Mouse (Mus musculus) ovary, postnatal 10 days (tissue): Measurements from ENCODE around the gene Lrrc74b.
"Not testable (repeated sequence)": the region's sequence is repeated elsewhere in the genome, so short reads cannot be mapped to it uniquely, and the experiment has no call there.

ENCODE experiments used
- DNase-seq: peaks from one replicate; pipeline ENCODE4 v3.0.0; 2022; ENCODE audit warnings: low spot score

The Lrrc74b gene

GRCm38 (mm10) chr16:17561128-17561750 lies at the start of gene Lrrc74b:
TSS of gene Lrrc74b (minus strand) at chr16:17561247.
- DNase-seq: no peak

GRCm38 (mm10) chr16:17605684-17606083 lies 44.6 kb upstream of the Lrrc74b start:
- no peak for DNase-seq

GRCm38 (mm10) chr16:17604941-17605340 lies 43.9 kb upstream of the Lrrc74b start:
- no peak for DNase-seq

- DNase-seq: no peak
These were observed 40.0 kb upstream of the Lrrc74b start for GRCm38 (mm10) chr16:17600944-17601562.

GRCm38 (mm10) chr16:17590731-17591130 lies 29.7 kb upstream of the Lrrc74b start:
- no peak for DNase-seq

- DNase-seq: no peak
These were observed 23.5 kb upstream of the Lrrc74b start for GRCm38 (mm10) chr16:17584555-17584954.

- no peak for DNase-seq
These were observed 22.0 kb upstream of the Lrrc74b start, which contains the start of gene Slc7a4 for GRCm38 (mm10) chr16:17583064-17583463. TSS of gene Slc7a4 (minus strand) at chr16:17583214.

GRCm38 (mm10) chr16:17576825-17577215 lies 15.8 kb upstream of the Lrrc74b start:
- no peak for DNase-seq

- peak; percentile 56 for DNase-seq
These were observed 15.1 kb upstream of the Lrrc74b start for GRCm38 (mm10) chr16:17575870-17576824.

GRCm38 (mm10) chr16:17566186-17566585 lies 5.1 kb upstream of the Lrrc74b start:
- no peak for DNase-seq

GRCm38 (mm10) chr16:17564771-17565170 lies 3.7 kb upstream of the Lrrc74b start:
- no peak for DNase-seq

GRCm38 (mm10) chr16:17564221-17564620 lies 3.2 kb upstream of the Lrrc74b start:
- no peak for DNase-seq

GRCm38 (mm10) chr16:17563580-17563979 lies 2.5 kb upstream of the Lrrc74b start:
- DNase-seq: no peak

GRCm38 (mm10) chr16:17561751-17562208 lies 733 bp upstream of the Lrrc74b start, which contains the start of gene P2rx6:
TSS of gene P2rx6 (plus strand) at chr16:17561885.
- DNase-seq: peak; percentile 43

- DNase-seq: no peak
These were observed 1.5 kb downstream of the Lrrc74b start for GRCm38 (mm10) chr16:17559396-17560027.

GRCm38 (mm10) chr16:17558811-17559210 lies 2.2 kb downstream of the Lrrc74b start:
- DNase-seq: no peak

GRCm38 (mm10) chr16:17557947-17558480 lies 3.0 kb downstream of the Lrrc74b start:
- no peak for DNase-seq

- no peak for DNase-seq
These were observed 4.1 kb downstream of the Lrrc74b start for GRCm38 (mm10) chr16:17556907-17557306.

- DNase-seq: no peak
These were observed 4.9 kb downstream of the Lrrc74b start for GRCm38 (mm10) chr16:17556180-17556579.

- DNase-seq: not testable (repeated sequence)
These were observed 6.3 kb downstream of the Lrrc74b start for GRCm38 (mm10) chr16:17554702-17555101.

GRCm38 (mm10) chr16:17553910-17554685 lies 6.9 kb downstream of the Lrrc74b start:
- DNase-seq: no peak
